Mouse (Mus musculus) hindbrain, postnatal 0 days (tissue): ENCODE measurements around the gene Aadacl3. TPM values are rescaled to one million over a fixed set of nuclear protein-coding genes. Genes with fewer than 3 reads are reported as not detected.

Source experiments
- ATAC-seq: fragments of 200-750 bp; cut with Nextera tagmentation; 2 replicates; pipeline ENCODE4 v1.8.0; 2017; ENCODE audit warnings: mild to moderate bottlenecking, moderate TSS enrichment, moderate library complexity
- DNase-seq: peaks from one replicate; pipeline ENCODE4 v3.0.0-alpha.2; 2015; ENCODE audit warnings: low spot score
- H3K27ac ChIP-seq: fragments of 300-500 bp; sonication (generic); 2 replicates; pipeline ENCODE4 v1.5.1; 2014; ENCODE audit warnings: mild to moderate bottlenecking
- H3K27me3 ChIP-seq: fragments of 300-500 bp; sonication (generic); 2 replicates; pipeline ENCODE4 v1.6.1; 2014; ENCODE audit warnings: low read length, mixed read lengths; ENCODE audit not compliant: insufficient read depth
- H3K36me3 ChIP-seq: fragments of 300-500 bp; sonication (generic); 2 replicates; pipeline ENCODE4 v1.6.1; 2014; ENCODE audit warnings: low read length, mixed read lengths; ENCODE audit not compliant: insufficient read depth
- H3K4me1 ChIP-seq: fragments of 300-500 bp; sonication (generic); 2 replicates; pipeline ENCODE4 v1.6.1; 2014; ENCODE audit warnings: antibody characterized with exemption, low read length, mixed read lengths; ENCODE audit not compliant: insufficient read depth
- H3K4me2 ChIP-seq: fragments of 300-500 bp; sonication (generic); 2 replicates; pipeline ENCODE4 v1.6.1; 2014; ENCODE audit warnings: low read depth, mild to moderate bottlenecking, low read length, moderate library complexity, mixed read lengths
- H3K4me3 ChIP-seq: fragments of 300-500 bp; sonication (generic); 2 replicates; pipeline ENCODE4 v1.5.1; 2014; ENCODE audit warnings: low read length
- H3K9ac ChIP-seq: fragments of 300-500 bp; sonication (generic); replicated peaks from 2 replicates; pipeline ENCODE4 v1.6.1; 2014; ENCODE audit warnings: mild to moderate bottlenecking, low read length, moderate library complexity, mixed read lengths
- H3K9me3 ChIP-seq: fragments of 300-500 bp; sonication (generic); 2 replicates; pipeline ENCODE4 v1.6.1; 2016; ENCODE audit warnings: low read length, mixed read lengths
- CTCF ChIP-seq: IDR thresholded peaks from 2 replicates; pipeline ENCODE4 v1.5.1; 2016; ENCODE audit warnings: antibody characterized with exemption, control low read depth, low read depth
- WGBS: fragments of 180-500 bp; shearing (Covaris S2); extraction: QIAGEN DNeasy Blood & Tissue Kit; methylation state at CpG from one replicate; pipeline ENCODE4 v1.1.7; 2014; 5-methylcytosine and 5-hydroxymethylcytosine counted together
- polyA plus RNA-seq: library from polyadenylated mRNA; unstranded; fragments of >200 nt; fragmentation: Nextera tagmentation; extraction: Ambion mirVana; gene quantifications from 2 replicates; pipeline ENCODE4 v1.2.1, GENCODE M21; 2015
- total RNA-seq: library from RNA; depleted of rRNA; stranded (reverse); fragments of >200 nt; gene quantifications from 2 replicates; pipeline ENCODE4 v1.2.3, GENCODE M21; 2014; rRNA removed

The Aadacl3 gene
- total and polyA plus RNA-seq, 2 experiments from 2014 or later = not detected

GRCm38 (mm10) chr4:144420644-144421043, 42.9 kb downstream of the Aadacl3 start:
- no peak for DNase-seq
- ATAC-seq = no peak

DNA sequence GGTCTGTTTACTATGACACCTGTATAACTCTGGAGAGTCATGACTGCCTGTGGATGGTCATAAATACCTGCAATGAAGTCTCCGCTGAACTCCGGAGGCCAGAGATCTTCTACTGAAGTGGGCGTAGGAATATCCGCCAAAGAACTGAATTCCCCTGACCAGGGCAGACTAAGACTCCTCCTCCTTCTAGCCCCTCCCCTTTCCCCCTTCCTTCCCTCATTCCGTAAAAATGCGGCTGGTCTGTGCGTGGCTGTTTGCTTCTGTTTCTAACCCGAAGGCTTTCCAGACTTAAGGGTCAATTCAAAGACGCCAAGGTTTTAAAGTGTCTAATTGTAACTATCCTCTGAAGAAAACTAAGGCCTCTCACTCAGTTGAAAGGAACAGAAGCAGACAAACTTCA, 55.3 kb downstream of the Aadacl3 start, which contains the start of gene Pramef12:
Gene Pramef12 (minus strand): TSS at position 175 of the 400 bp plus-strand sequence.
- Histone ChIP-seq H3K27me3 (no peaks in the 10 kb centered on the region), H3K4me3 (no peak within 1 kb of the TSS), H3K36me3 (no peaks in the 10 kb centered on the region), H3K9me3 (peaks cover 7% of the 10 kb centered on the region; the same call in 1 of the 2 replicates), H3K4me2 (no peak within 1 kb of the TSS), H3K4me1 (no peaks in the 10 kb centered on the region), H3K27ac (no peak within 1 kb of the TSS), H3K9ac (no peak within 1 kb of the TSS)
- no peak for TF ChIP-seq CTCF
- DNase-seq = no peak
- ATAC-seq = no peak
- 82% methylated on average over 9 of the region's 9 CpGs for WGBS

More at GRCm38 (mm10) chr4:144420644-144421043, 42.9 kb downstream of the Aadacl3 start:
- Histone ChIP-seq H3K27me3 (no peaks in the 10 kb centered on the region), H3K9me3 (0 out of 2 replicates have a peak, but pooled peaks cover 2% of the 10 kb centered on the region), H3K4me2 (no peak overlapping the region), H3K9ac (no peak overlapping the region), H3K27ac (no peak overlapping the region), H3K4me3 (no peak overlapping the region), H3K4me1 (no peaks in the 10 kb centered on the region), H3K36me3 (no peaks in the 10 kb centered on the region)
- no peak; the same call in 1 of the 2 replicates for TF ChIP-seq CTCF

GRCm38 (mm10) chr4:144406261-144406660, 57.3 kb downstream of the Aadacl3 start:
- DNase-seq (no peak), ATAC-seq (no peak)
- no peaks in the 10 kb centered on the region for H3K27me3 ChIP-seq
- no peak overlapping the region for H3K9ac ChIP-seq
- H3K36me3 ChIP-seq = no peaks in the 10 kb centered on the region
- no peak overlapping the region for H3K4me2 ChIP-seq
- H3K4me3 ChIP-seq = no peak overlapping the region
- H3K27ac ChIP-seq = no peak overlapping the region
- no peak for TF ChIP-seq CTCF
- H3K4me1 ChIP-seq = no peaks in the 10 kb centered on the region
- peaks cover 7% of the 10 kb centered on the region; the same call in 1 of the 2 replicates for H3K9me3 ChIP-seq
- 74% methylated on average over 3 of the region's 3 CpGs for WGBS

- no peak for DNase-seq
- no peak for TF ChIP-seq CTCF
- no peak overlapping the region for H3K27ac ChIP-seq
Measured at GRCm38 (mm10) chr4:144404456-144405086, 59.0 kb downstream of the Aadacl3 start.

More at GRCm38 (mm10) chr4:144404456-144405086, 59.0 kb downstream of the Aadacl3 start:
- peak overlapping the region; percentile 29 for H3K4me2 ChIP-seq
- H3K36me3 ChIP-seq = no peaks in the 10 kb centered on the region
- no peak for ATAC-seq
- 11% methylated on average over 17 of the region's 17 CpGs for WGBS
- no peak overlapping the region for H3K9ac ChIP-seq
- peaks cover 7% of the 10 kb centered on the region; the same call in 1 of the 2 replicates for H3K9me3 ChIP-seq
- H3K4me1 ChIP-seq = no peaks in the 10 kb centered on the region
- H3K27me3 ChIP-seq = no peaks in the 10 kb centered on the region
- H3K4me3 ChIP-seq = peak overlapping the region; percentile 6; the same call in 1 of the 2 replicates

Other genes starting within 250 kb of the Aadacl3 start
- not detected in 2 replicates for gene Pramel5, start 183.3 kb downstream of the Aadacl3 start, total RNA-seq
- not detected in 2 replicates for gene Pramel5, start 183.3 kb downstream of the Aadacl3 start, polyA plus RNA-seq
- not detected in 2 replicates for gene Gm13128, start 133.5 kb downstream of the Aadacl3 start, total RNA-seq
- not detected in 2 replicates for gene Gm13128, start 133.5 kb downstream of the Aadacl3 start, polyA plus RNA-seq
- not detected in 2 replicates for gene Gm13119, start 105.8 kb downstream of the Aadacl3 start, total RNA-seq
- gene Gm13119, start 105.8 kb downstream of the Aadacl3 start, polyA plus RNA-seq = not detected in 2 replicates
- not detected in 2 replicates for gene Pramef20, start 85.8 kb downstream of the Aadacl3 start, total RNA-seq
- gene Pramef20, start 85.8 kb downstream of the Aadacl3 start, polyA plus RNA-seq = not detected in 2 replicates
- not detected in 2 replicates for gene Pramef12, start 55.3 kb downstream of the Aadacl3 start, total RNA-seq
- not detected in 2 replicates for gene Pramef12, start 55.3 kb downstream of the Aadacl3 start, polyA plus RNA-seq
- not detected in 2 replicates for gene 1700012P22Rik, start 25.0 kb downstream of the Aadacl3 start, total RNA-seq
- 0.15 and 0.49 TPM in 2 replicates for gene 1700012P22Rik, start 25.0 kb downstream of the Aadacl3 start, polyA plus RNA-seq
- gene Gm9944, start 10.4 kb downstream of the Aadacl3 start, total RNA-seq = not detected in 2 replicates
- gene Gm9944, start 10.4 kb downstream of the Aadacl3 start, polyA plus RNA-seq = not detected in 2 replicates
- gene 9430007A20Rik, start 56.1 kb upstream of the Aadacl3 start, total RNA-seq = not detected in 2 replicates
- not detected in 2 replicates for gene 9430007A20Rik, start 56.1 kb upstream of the Aadacl3 start, polyA plus RNA-seq
- gene Gm13124, start 101.4 kb upstream of the Aadacl3 start, total RNA-seq = not detected in 2 replicates
- gene Gm13124, start 101.4 kb upstream of the Aadacl3 start, polyA plus RNA-seq = not detected in 2 replicates
- not detected in 2 replicates for gene Aadacl4, start 150.0 kb upstream of the Aadacl3 start, total RNA-seq
- not detected in 2 replicates for gene Aadacl4, start 150.0 kb upstream of the Aadacl3 start, polyA plus RNA-seq
- gene Gm436, start 222.6 kb upstream of the Aadacl3 start, total RNA-seq = not detected in 2 replicates
- not detected in 2 replicates for gene Gm436, start 222.6 kb upstream of the Aadacl3 start, polyA plus RNA-seq